Mouse (Mus musculus): ENCODE results near the gene Hcst. TPM values are rescaled to one million over a fixed set of nuclear protein-coding genes. Genes with fewer than 3 reads are reported as not detected.
A peak's percentile ranks its signal among the peaks of the same experiment; 100 is the strongest.

The Hcst gene
- total RNA-seq, 2 experiments from 2014 or later = 1.5 to 1.9 TPM

DNA sequence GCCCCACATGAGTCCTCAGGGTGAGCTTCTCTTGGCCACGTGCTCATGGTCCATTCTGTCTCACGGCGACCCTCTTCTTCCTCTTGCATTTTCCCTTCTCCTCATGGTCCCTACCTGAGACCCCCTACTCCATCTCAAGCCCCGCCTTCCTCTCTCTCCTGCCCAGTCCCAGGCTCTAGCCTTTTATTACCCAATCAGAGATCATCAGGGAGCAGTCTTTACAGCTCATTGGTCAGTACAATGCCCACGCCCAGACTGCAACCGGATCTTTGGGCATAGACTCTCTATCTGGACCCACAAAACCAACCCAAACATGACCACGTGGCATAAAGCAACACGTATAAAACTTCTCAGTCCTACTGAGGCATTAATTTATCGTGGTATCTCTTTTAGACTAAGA is 35.5 kb downstream of the Hcst start:
- DNase-seq (ENCODE audit: low spot score in 2 of 2) = no peak

- DNase-seq (ENCODE audit: low spot score in 2 of 2) = no peak
These were observed 39.6 kb downstream of the Hcst start for GRCm38 (mm10) chr7:30380061-30380460.

GRCm38 (mm10) chr7:30373501-30373962 is 46.1 kb downstream of the Hcst start:
- DNase-seq (ENCODE audit: low spot score in 2 of 2) = peak; percentile 79 to 80

Other genes starting within 250 kb of the Hcst start
- 100 to 1,000 TPM; 349 to 810 TPM for gene Cox7a1, start 235.7 kb downstream of the Hcst start, total RNA-seq (2021)
- 100 to 1,000 TPM; 575 to 621 TPM for gene Capns1, start 221.0 kb downstream of the Hcst start, total RNA-seq (2021)
- 10 to 100 TPM; 51.1 to 64.1 TPM for gene Polr2i, start 187.9 kb downstream of the Hcst start, total RNA-seq (2021)
- 10 to 100 TPM; 86.2 to 93.6 TPM for gene Tbcb, start 187.6 kb downstream of the Hcst start, total RNA-seq (2021)
- not detected for gene Ovol3, start 184.1 kb downstream of the Hcst start, total RNA-seq (2021)
- gene Thap8, start 139.8 kb downstream of the Hcst start, total RNA-seq (2021) = under 1 TPM; 0.38 to 0.46 TPM
- 1 to 10 TPM; 4.9 to 6.7 TPM for gene Wdr62, start 139.4 kb downstream of the Hcst start, total RNA-seq (2021)
- gene Clip3, start 128.1 kb downstream of the Hcst start, total RNA-seq (2021) = 10 to 100 TPM; 22.6 to 24.3 TPM
- gene Alkbh6, start 111.1 kb downstream of the Hcst start, total RNA-seq (2021) = 10 to 100 TPM; 56.3 to 74.8 TPM
- gene Syne4, start 105.0 kb downstream of the Hcst start, total RNA-seq (2021) = 10 to 100 TPM; 21.8 to 31.5 TPM
- gene E130208F15Rik, start 98.1 kb downstream of the Hcst start, total RNA-seq (2021) = 1 to 10 TPM in 1 of 2 experiments, under 1 TPM in 1; 0.63 to 1.0 TPM
- 10 to 100 TPM in 1 of 2 experiments, 1 to 10 TPM in 1; 8.8 to 12.0 TPM for gene Sdhaf1, start 96.0 kb downstream of the Hcst start, total RNA-seq (2021)
- 1 to 10 TPM; 6.7 to 8.5 TPM for gene Lrfn3, start 57.1 kb downstream of the Hcst start, total RNA-seq (2021)
- 10 to 100 TPM; 34.7 to 68.5 TPM for gene Tyrobp, start 6.1 kb downstream of the Hcst start, total RNA-seq (2021)
- 1 to 10 TPM; 1.6 to 2.0 TPM for gene Nfkbid, start 1.9 kb upstream of the Hcst start, total RNA-seq (2021)
- gene Aplp1, start 25.7 kb upstream of the Hcst start, total RNA-seq (2021) = 10 to 100 TPM; 31.8 to 40.6 TPM
- not detected for gene Kirrel2, start 37.8 kb upstream of the Hcst start, total RNA-seq (2021)
- not detected for gene Nphs1, start 38.5 kb upstream of the Hcst start, total RNA-seq (2021)
- 1 to 10 TPM in 1 of 2 experiments, not detected in 1; 1.2 TPM for gene Prodh2, start 73.8 kb upstream of the Hcst start, total RNA-seq (2021)
- 1 to 10 TPM; 1.8 to 2.7 TPM for gene Arhgap33, start 115.2 kb upstream of the Hcst start, total RNA-seq (2021)
- 10 to 100 TPM; 26.3 to 34.9 TPM for gene Hspb6, start 132.3 kb upstream of the Hcst start, total RNA-seq (2021)
- 1 to 10 TPM; 6.5 to 6.9 TPM for gene Proser3, start 132.4 kb upstream of the Hcst start, total RNA-seq (2021)
- gene Lin37, start 140.0 kb upstream of the Hcst start, total RNA-seq (2021) = 10 to 100 TPM; 47.0 to 59.3 TPM
- gene U2af1l4, start 143.4 kb upstream of the Hcst start, total RNA-seq (2021) = 10 to 100 TPM; 67.1 to 67.4 TPM
- 1 to 10 TPM; 4.6 to 8.2 TPM for gene Gm49396, start 143.5 kb upstream of the Hcst start, total RNA-seq (2021)
- 100 to 1,000 TPM; 130 to 154 TPM for gene Psenen, start 143.8 kb upstream of the Hcst start, total RNA-seq (2021)
- gene Igflr1, start 145.6 kb upstream of the Hcst start, total RNA-seq (2021) = 1 to 10 TPM; 3.6 to 4.3 TPM
- 10 to 100 TPM; 37.8 to 56.6 TPM for gene Kmt2b, start 168.9 kb upstream of the Hcst start, total RNA-seq (2021)
- gene Zbtb32, start 179.1 kb upstream of the Hcst start, total RNA-seq (2021) = under 1 TPM in 1 of 2 experiments, not detected in 1; 0.83 TPM
- under 1 TPM; 0.19 to 0.20 TPM for gene Upk1a, start 193.0 kb upstream of the Hcst start, total RNA-seq (2021)
- 1,000 to 10,000 TPM; 1,148 to 1,842 TPM for gene Cox6b1, start 206.3 kb upstream of the Hcst start, total RNA-seq (2021)
- gene Etv2, start 216.0 kb upstream of the Hcst start, total RNA-seq (2021) = not detected
- 10 to 100 TPM; 84.9 to 86.7 TPM for gene Rbm42, start 230.5 kb upstream of the Hcst start, total RNA-seq (2021)
- 1 to 10 TPM; 6.9 to 7.9 TPM for gene Haus5, start 245.1 kb upstream of the Hcst start, total RNA-seq (2021)

All from adrenal gland, adult 18-20 months (tissue).